Mouse (Mus musculus) heart, embryonic 11.5 days (tissue): Measurements from ENCODE around the gene Ccdc191. TPM values are rescaled to one million over a fixed set of nuclear protein-coding genes. Genes with fewer than 3 reads are reported as not detected.

ENCODE experiments used
- microRNA-seq: library from miRNA; unstranded; fragments of <30 nt; microRNA quantifications from one replicate; pipeline ENCODE4, GENCODE M21; 2016; ENCODE audit warnings: borderline number of aligned reads
- polyA plus RNA-seq: library from polyadenylated mRNA; unstranded; fragments of >200 nt; fragmentation: Nextera tagmentation; extraction: Ambion mirVana; gene quantifications from 2 replicates; pipeline ENCODE4 v1.2.1, GENCODE M21; 2014

Gene Ccdc191
- polyA plus RNA-seq, 1 experiment from 2014 or later = 10.2 TPM

Small RNA genes within 50 kb of the gene (microRNA-seq; reads per million reads assigned to microRNA genes)
- not detected for gene Mir3470b

Other genes with a start within 250 kb of the Ccdc191 start
- gene Tigit, start 225.7 kb upstream of the Ccdc191 start, polyA plus RNA-seq = not detected in 2 replicates
- gene Drd3, start 135.8 kb upstream of the Ccdc191 start, polyA plus RNA-seq = not detected in 2 replicates
- 19.1 and 24.7 TPM in 2 replicates for gene Qtrt2, start 37.0 kb downstream of the Ccdc191 start, polyA plus RNA-seq
- 1.0 and 1.3 TPM in 2 replicates for gene Zdhhc23, start 90.0 kb downstream of the Ccdc191 start, polyA plus RNA-seq
- gene Gramd1c, start 173.5 kb downstream of the Ccdc191 start, polyA plus RNA-seq = 6.3 and 10.4 TPM in 2 replicates
- gene Atp6v1a, start 249.9 kb downstream of the Ccdc191 start, polyA plus RNA-seq = 47.0 and 53.6 TPM in 2 replicates